Comparison of ENCODE assay signal across 24 mouse cellular contexts in the genomic region with DNA sequence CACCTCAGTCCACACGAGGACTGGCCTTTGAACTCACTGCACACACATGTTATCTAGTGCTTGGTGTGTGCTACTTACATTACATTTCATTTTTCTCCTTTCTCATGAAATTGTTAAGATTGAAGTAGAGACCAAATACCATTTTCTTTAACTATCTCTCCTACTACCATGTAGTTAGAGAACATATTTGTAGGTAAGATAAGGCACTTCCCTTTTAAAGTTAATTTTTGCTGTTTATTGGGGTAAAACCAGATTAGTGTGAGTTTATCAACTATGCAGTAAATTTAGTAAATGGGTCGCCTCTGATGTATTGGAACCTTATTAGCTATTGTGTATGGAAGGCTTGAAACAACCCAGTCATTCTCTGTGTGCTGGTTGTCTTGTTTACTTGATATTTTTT. TPM values are rescaled to one million over a fixed set of nuclear protein-coding genes. Genes with fewer than 3 reads are reported as not detected.
"Had no signal": no experiment of that assay in that cellular context is flagged by ENCODE, and none has a peak within 500 bp of the region (broad histone marks: within the 10 kb centered on the region; RNA-seq: fewer than 3 reads in every experiment).

No protein-coding gene starts in this region.

- H3K4me1 ChIP-seq: neural tube, embryonic 13.5 days; stomach, embryonic 15.5 days had no signal

- H3K9ac ChIP-seq: neural tube, embryonic 13.5 days; neural tube, embryonic 15.5 days; stomach, embryonic 15.5 days had no signal

- H3K27ac ChIP-seq: neural tube, embryonic 13.5 days; neural tube, embryonic 15.5 days; stomach, embryonic 15.5 days; stomach, postnatal 0 days had no signal

- H3K4me3 ChIP-seq: neural tube, embryonic 13.5 days; neural tube, embryonic 15.5 days; stomach, embryonic 15.5 days had no signal

- H3K9me3 ChIP-seq: neural tube, embryonic 13.5 days; neural tube, embryonic 15.5 days; stomach, embryonic 15.5 days had no signal

- H3K27me3 ChIP-seq: neural tube, embryonic 13.5 days; neural tube, embryonic 15.5 days; stomach, embryonic 15.5 days had no signal

- H3K36me3 ChIP-seq: neural tube, embryonic 13.5 days; neural tube, embryonic 15.5 days; stomach, embryonic 15.5 days had no signal

- DNase-seq: right cerebral cortex, adult 18-20 months; right cerebral cortex, postnatal 14 days; right cerebral cortex, postnatal 25 days; right cerebral cortex, postnatal 4 days; spleen, adult 18-20 months; thymus, adult 18-20 months; thymus, adult 2 months; thymus, postnatal 14 days; thymus, postnatal 25 days; thymus, postnatal 36 days; thymus, postnatal 4 days had no signal

RNA-seq across cellular contexts. Expression of gene Rd3l, which starts 2.0 kb away (rescaled TPM):
- total RNA-seq: neutrophil, adult 5-6 weeks had no signal
- polyA plus RNA-seq: neural tube, embryonic 13.5 days; neural tube, embryonic 14.5 days; neural tube, embryonic 15.5 days; small intestine, adult 2 months; spleen, adult 2 months; stomach, embryonic 14.5 days; stomach, embryonic 15.5 days; stomach, embryonic 16.5 days; testis, adult 2 months; thymus, adult 2 months; thymus, postnatal 0 days; urinary bladder, adult 2 months had no signal

RNA-seq across cellular contexts. Expression of gene Tdrd9, which starts 11.8 kb away (rescaled TPM):
- total RNA-seq: neutrophil, adult 5-6 weeks had no signal
- polyA plus RNA-seq: spleen, adult 2 months had no signal
